Mouse (Mus musculus): ENCODE measurements around the gene Ptprs.

GRCm38 (mm10) chr17:56445397-56445796 lies 30.9 kb downstream of the Ptprs start:
- TF ChIP-seq CTCF (IDR thresholded peaks at IDR 0.05; ENCODE audit: extremely low read depth, insufficient read depth, insufficient read length, insufficient replicate concordance) = no peak
- TF ChIP-seq POLR2A (IDR thresholded peaks at IDR 0.05; ENCODE audit: low read depth, low read length) = no peak

Measured in spleen, adult 2 months (tissue).